Mouse (Mus musculus) monocyte, adult 2 months (primary cell): ENCODE data around the gene Ttc39a.
"Not testable (repeated sequence)": the region's sequence is repeated elsewhere in the genome, so short reads cannot be mapped to it uniquely, and the experiment has no call there.

Source experiments
- DNase-seq, 2 experiments: peaks; one replicate each; pipeline ENCODE4 v3.0.0; 2022; ENCODE audit warnings: low spot score in 2 of 2, low read depth in 1 of 2

The Ttc39a gene

DNA sequence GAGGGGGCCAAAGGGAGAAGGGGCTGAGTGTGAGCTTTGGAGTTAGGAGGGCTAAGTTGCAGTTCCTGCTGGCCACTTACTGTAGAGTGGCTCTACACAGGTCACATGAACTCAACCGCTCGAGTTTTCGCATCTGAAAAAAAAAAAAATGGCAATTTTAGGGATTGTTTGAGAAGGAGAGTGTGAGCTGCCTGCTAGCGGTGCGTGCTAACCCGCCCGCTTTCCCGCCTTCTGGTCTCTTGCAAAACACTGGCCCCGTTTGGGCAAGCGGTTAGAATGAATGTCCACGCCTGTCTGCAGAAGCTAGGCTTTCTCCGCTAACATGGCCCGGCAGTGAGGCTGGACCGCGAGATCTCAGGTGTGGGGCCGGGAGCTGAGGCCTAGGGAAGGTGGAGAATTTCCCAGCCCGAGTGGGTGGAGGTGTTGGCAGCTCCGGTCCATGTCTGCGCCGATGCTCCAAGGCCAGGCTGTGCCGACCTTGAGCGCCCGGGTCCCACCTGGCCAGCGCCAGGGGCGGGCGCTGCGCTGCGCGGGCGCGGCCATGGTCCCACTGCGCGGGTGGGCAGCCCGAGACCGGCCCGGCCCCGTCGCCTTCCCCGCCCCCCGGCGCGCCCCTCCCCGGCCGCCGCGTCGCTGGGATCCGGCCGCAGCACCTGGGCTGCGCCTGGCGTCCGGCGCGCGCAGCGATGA lies at the start of gene Ttc39a:
TSS of gene Ttc39a (plus strand) at position 138 of the 690 bp plus-strand sequence.
- no peak for DNase-seq

GRCm38 (mm10) chr4:109378107-109378506 lies 28.3 kb upstream of the Ttc39a start:
- no peak for DNase-seq

DNA sequence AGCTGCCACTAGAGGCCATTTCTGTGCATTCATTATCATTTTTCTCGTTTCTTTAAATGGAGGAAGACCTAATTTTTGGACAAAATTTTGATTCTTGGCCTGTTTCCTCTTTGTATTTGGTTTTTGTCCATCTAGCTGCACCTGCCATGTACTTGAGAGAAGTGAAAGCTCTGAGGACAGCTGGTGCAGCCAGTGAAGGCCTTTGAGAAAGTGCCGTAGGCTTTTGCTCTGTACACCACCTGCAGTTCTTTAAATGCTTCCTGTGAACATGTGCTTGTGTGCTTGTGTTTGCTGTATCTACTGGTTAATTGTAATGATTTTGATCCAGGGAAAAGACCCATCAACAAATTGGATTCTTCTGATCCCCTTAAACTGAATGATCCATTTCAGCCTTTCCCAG lies 24.0 kb upstream of the Ttc39a start:
- DNase-seq: no peak

- DNase-seq: no peak
Observed at GRCm38 (mm10) chr4:109385599-109385998, 20.8 kb upstream of the Ttc39a start.

- no peak for DNase-seq
Observed at GRCm38 (mm10) chr4:109393229-109393779, 13.1 kb upstream of the Ttc39a start.

GRCm38 (mm10) chr4:109393902-109394301 lies 12.5 kb upstream of the Ttc39a start:
- no peak for DNase-seq

DNA sequence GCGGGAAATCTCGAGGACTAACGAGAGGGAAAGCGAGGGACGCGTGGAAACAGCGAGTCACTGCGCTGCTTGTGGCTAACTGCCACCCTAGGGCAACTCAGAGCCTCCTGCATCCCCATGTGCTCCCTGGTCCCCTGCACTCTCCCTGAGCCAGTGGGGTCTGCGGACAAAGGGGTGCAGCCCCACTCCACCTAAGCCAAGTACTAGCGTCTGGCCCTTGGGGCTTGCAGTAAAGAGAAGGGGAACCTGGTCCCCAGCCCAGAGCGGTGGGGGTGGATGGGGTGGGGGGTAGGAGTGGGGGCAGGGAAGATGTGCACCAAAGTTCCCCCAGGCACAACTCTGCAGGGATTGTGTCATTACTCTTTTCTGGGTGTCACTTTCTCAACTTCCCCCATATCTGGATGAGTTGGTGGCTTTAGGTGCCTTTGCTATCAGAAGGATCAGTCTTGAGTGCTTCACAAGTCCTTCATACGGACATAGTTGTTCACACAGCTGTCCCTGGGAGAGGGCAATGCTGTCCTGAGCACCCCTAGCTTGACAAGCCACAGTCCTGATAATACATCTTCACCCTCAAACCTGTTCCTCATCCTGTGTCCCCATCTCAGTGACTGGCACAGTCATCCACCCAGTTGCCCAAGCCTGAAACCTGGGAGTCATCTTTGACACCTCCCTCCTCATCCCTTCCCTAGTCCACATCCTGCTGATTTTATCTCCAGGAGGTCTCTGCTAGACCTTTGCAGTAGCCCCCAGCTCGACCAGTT lies 11.9 kb upstream of the Ttc39a start:
- no peak for DNase-seq

DNA sequence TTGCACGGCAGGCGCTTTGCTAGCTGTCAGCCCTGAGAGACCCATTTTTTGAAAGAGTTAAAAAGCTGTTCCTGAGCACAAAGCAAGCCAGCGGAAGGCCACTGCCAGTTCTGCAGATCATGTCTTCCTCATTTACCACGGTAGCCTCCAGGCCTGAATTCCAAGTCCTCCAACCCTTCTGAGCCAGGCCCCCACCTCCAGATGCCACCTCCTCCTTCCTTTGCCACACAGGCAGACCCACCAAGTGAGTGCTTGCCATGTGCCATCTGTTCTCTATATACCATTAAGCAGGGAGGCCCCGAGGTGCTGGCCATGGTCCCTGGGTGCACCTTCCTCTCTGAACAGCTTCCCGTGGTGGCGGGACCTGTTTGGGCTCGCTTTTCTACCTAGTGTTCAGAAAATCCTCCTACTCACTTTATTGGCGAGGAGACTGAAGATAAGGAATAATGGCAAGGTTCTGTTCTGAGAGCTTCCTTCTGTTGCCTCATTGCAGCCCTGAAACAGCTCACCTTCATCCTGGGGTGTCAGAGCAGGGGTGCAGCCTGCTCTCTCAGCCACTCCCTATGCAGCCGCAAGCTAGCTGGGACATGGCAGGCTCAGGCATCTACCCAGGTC lies 6.0 kb upstream of the Ttc39a start:
- DNase-seq: no peak

DNA sequence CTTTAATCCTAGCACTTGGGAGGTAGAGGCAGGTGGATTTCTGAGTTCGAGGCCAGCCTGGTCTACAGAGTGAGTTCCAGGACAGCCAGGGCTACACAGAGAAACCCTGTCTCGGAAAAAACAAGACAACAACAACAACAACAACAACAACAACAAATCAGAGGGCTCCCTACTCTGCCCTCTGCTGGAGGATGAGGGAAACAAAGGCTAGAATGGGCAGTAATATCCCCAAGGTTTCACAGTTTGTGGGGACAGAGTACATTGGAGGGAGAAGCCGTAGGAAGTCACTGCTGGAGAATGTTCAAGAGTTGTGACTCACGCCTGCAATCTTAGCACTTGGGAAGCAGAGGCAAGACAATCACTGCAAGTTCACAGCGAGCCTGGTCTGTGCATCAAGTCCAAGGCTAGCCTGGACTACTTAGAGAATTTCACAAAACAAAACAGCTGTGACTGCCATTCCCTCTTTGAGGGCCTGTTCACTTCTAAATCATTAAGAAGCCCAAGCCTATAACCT lies 5.2 kb upstream of the Ttc39a start:
- DNase-seq: no peak

GRCm38 (mm10) chr4:109404908-109405307 lies 1.5 kb upstream of the Ttc39a start:
- not testable (repeated sequence) for DNase-seq

DNA sequence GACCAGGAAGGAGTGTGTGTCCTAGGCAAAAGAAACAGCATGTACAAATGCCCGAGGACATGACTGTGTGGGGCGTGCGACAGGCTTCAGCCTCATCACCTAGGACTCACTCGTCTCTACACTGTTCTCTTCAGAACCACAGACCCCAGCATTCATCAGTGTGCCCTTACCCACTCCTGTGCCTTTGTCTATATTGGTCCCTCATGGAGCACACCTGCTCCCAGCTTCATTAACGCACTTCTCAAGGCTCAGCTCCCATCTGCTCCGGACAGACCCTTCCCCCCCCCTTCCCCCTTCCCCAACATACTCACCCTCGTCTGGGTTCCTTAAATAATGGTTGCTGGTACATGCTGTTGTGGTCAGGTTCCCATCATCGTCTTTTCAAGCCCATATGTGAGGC lies 1.0 kb upstream of the Ttc39a start:
- no peak for DNase-seq

DNA sequence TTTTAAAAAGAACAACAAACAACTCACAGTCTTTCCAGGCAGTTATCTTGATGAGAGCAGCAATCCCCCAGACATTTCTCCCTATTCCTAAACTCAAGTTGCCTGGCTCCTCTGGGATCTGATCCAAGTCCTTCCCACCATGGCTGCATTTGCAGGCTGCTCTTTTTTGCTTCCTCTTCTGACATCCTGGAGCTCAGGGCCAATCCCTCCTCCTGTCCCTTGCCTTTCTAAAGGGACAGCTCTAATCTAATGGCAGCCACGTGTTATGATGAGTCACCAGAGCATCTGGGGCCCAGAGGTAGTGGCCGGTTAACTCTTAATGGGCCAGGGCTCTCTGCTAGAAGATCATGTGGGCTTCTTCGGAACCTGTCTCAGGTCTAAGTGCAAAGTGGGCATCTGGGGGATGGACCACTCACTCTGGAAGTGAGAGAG lies 353 bp upstream of the Ttc39a start:
- DNase-seq: peak in 1 of 2 experiments; percentile 27

- no peak for DNase-seq
Observed at GRCm38 (mm10) chr4:109407176-109407520, 725 bp downstream of the Ttc39a start.

GRCm38 (mm10) chr4:109407701-109408485 lies 1.5 kb downstream of the Ttc39a start:
- DNase-seq: no peak

GRCm38 (mm10) chr4:109410681-109411376 lies 4.4 kb downstream of the Ttc39a start:
- DNase-seq: no peak

DNA sequence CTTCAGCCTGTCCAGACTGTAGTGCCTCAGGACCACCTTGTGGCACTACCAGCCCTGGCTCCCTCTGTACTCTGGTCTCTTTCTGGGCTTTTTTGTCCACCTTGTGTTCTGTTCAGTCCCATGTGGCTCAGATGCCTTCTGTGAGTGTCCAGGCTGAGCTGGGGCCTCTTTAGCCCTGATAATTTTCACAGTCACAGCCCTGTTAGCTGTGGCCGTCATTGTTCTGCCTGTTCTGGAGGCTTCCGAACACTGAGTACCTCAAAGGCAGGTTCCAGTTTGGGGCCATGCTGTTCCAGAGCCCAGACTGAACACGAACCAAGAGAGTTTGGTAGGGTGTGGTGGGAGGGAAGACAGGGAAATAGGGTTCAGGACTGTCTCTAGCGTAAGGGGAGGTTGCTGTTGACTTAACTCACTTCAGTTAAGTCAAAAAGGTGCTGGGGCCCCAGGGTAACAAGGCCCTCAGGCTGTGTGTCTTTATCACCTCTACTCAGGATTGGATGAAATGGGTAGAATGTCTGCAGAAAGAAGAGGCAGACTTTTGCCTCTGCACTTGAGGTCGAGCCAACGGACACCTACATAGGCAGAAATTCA lies 5.0 kb downstream of the Ttc39a start:
- DNase-seq: no peak

DNA sequence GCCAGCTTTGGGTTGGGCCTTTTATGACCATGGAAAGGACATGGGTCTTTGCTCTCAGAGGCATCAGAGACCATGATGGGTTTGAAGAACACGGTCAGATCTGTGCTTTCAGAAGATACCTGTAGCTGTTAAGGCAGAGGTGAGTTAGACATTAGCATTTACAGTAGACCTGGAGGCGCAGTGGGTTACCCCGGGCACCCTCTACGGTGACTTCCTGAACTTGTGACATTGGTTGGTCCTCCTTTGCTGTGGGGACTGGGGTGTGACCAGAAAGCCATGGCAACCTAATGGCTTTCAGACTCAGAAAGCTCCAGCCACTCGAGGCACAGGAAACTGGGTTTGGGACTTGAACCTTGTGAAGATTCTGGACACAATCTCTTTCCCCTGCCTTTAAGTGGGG lies 5.8 kb downstream of the Ttc39a start:
- DNase-seq: no peak

- DNase-seq: no peak
Observed at GRCm38 (mm10) chr4:109417998-109418397, 11.6 kb downstream of the Ttc39a start.

- no peak for DNase-seq
Observed at GRCm38 (mm10) chr4:109419017-109419416, 12.6 kb downstream of the Ttc39a start.

- no peak for DNase-seq
Observed at GRCm38 (mm10) chr4:109419563-109419962, 13.1 kb downstream of the Ttc39a start.
